10 mouse cellular contexts compared by ENCODE assay signal in genomic region chr5:37109280-37109849, GRCm38 (mm10). TPM values are rescaled to one million over a fixed set of nuclear protein-coding genes. Genes with fewer than 3 reads are reported as not detected.
DNase-seq lines count a peak whose midpoint lies in the region; TF ChIP-seq lines count a peak whose summit lies in the region.
"Had no signal": no experiment of that assay in that cellular context is flagged by ENCODE, and none has a peak within 500 bp of the region (broad histone marks: within the 10 kb centered on the region; RNA-seq: fewer than 3 reads in every experiment).

No protein-coding gene starts in this region.

- H3K79me2 ChIP-seq in MEL (ENCODE audit: control insufficient read depth, insufficient read depth, low read length, poor library complexity), result no peaks in the 10 kb centered on the region

- peak in 2 of 3 experiments; percentile 12 to 32; a peak in 3 of 6 replicates for TF ChIP-seq CTCF in MEL (IDR thresholded peaks at IDR 0.05 in 2 of 3, conservative IDR thresholded peaks at IDR 0.05 in 1 of 3; ENCODE audit: control insufficient read depth in 1 of 3, insufficient read depth in 1 of 3, low read depth in 2 of 3, low read length in 3 of 3, poor library complexity in 1 of 3, severe bottlenecking in 1 of 3)
- TF ChIP-seq CTCF in cerebellum, adult 2 months (IDR thresholded peaks at IDR 0.05; ENCODE audit: borderline replicate concordance, insufficient read depth, low read depth, low read length), result peak; percentile 78
- peak; percentile 87 for TF ChIP-seq CTCF in layer of hippocampus, adult 2 months (conservative IDR thresholded peaks at IDR 0.05)

- WGBS in cerebellum, adult 2 months, result 37% methylated on average over 6 of the region's 6 CpGs

- no peaks in the 10 kb centered on the region; the same call in 1 of the 2 replicates for H3K9me3 ChIP-seq in MEL (replicated peaks; ENCODE audit: insufficient read depth, low read length)
- H3K9me3 ChIP-seq: stomach, embryonic 15.5 days had no signal

- H3K9ac ChIP-seq in MEL (ENCODE audit: control insufficient read depth, low read depth, low read length, poor library complexity, severe bottlenecking), result no peak overlapping the region
- H3K9ac ChIP-seq: stomach, embryonic 15.5 days had no signal

- DNase-seq in A20 (ENCODE audit: low read depth, low spot score) (peak; percentile 90), MEL (ENCODE audit: low read depth, low spot score) (peak; percentile 4)
- DNase-seq in cerebellum, adult 2 months, result peak; percentile 67 to 79
- peak; percentile 68 to 82 for DNase-seq in frontal cortex, postnatal 10 days (ENCODE audit: low spot score in 2 of 2)
- peak; percentile 86 to 88 for DNase-seq in layer of hippocampus, adult 2 months (ENCODE audit: low spot score in 2 of 2)
- peak; percentile 46 for DNase-seq in lung, postnatal 25 days (ENCODE audit: low spot score)
- DNase-seq in right cerebral cortex, postnatal 25 days, result peak; percentile 81
- DNase-seq in urinary bladder, postnatal 4 days (ENCODE audit: low spot score in 2 of 2), result peak; percentile 33 to 72

- no peaks in the 10 kb centered on the region for H3K4me1 ChIP-seq in MEL (ENCODE audit: control insufficient read depth in 1 of 2, insufficient read depth in 2 of 2, low read length in 2 of 2)
- H3K4me1 ChIP-seq in cerebellum, adult 2 months (ENCODE audit: control insufficient read depth, insufficient read depth, low read length), result no peaks in the 10 kb centered on the region; the same call in 1 of the 2 replicates
- H3K4me1 ChIP-seq: stomach, embryonic 15.5 days had no signal

- TF ChIP-seq EP300 in MEL (IDR thresholded peaks at IDR 0.05; ENCODE audit: low read depth in 1 of 2, low read length in 2 of 2), result no peak

- H3K27me3 ChIP-seq in MEL (ENCODE audit: control insufficient read depth in 1 of 2, insufficient read depth in 2 of 2, low read length in 2 of 2), result no peaks in the 10 kb centered on the region
- no peaks in the 10 kb centered on the region for H3K27me3 ChIP-seq in cerebellum, adult 2 months (ENCODE audit: control insufficient read depth, insufficient read depth, low read length)
- H3K27me3 ChIP-seq: stomach, embryonic 15.5 days had no signal

- H3K36me3 ChIP-seq in MEL (ENCODE audit: control insufficient read depth in 1 of 2, insufficient read depth in 2 of 2, low read length in 2 of 2), result no peaks in the 10 kb centered on the region
- H3K36me3 ChIP-seq: stomach, embryonic 15.5 days had no signal

- TF ChIP-seq POLR2A in MEL (IDR thresholded peaks at IDR 0.05; ENCODE audit: control insufficient read depth in 1 of 2, insufficient read depth in 1 of 2, low read depth in 1 of 2, low read length in 2 of 2, poor library complexity in 1 of 2), result no peak
- no peak for TF ChIP-seq POLR2A in cerebellum, adult 2 months (IDR thresholded peaks at IDR 0.05; ENCODE audit: borderline replicate concordance, insufficient read depth, low read length)

- no peak overlapping the region for H3K27ac ChIP-seq in MEL (ENCODE audit: control insufficient read depth, low read depth, low read length)
- no peak overlapping the region for H3K27ac ChIP-seq in cerebellum, adult 2 months (ENCODE audit: insufficient read depth, low read length)
- H3K27ac ChIP-seq in layer of hippocampus, adult 2 months, result peak overlapping the region; percentile 37
- H3K27ac ChIP-seq: stomach, embryonic 15.5 days had no signal

- H3K4me3 ChIP-seq in MEL (ENCODE audit: control insufficient read depth in 1 of 2, insufficient read depth in 1 of 2, low read depth in 2 of 2, low read length in 2 of 2), result no peak overlapping the region
- no peak overlapping the region for H3K4me3 ChIP-seq in cerebellum, adult 2 months (replicated peaks; ENCODE audit: insufficient read depth, low read depth, low read length)
- no peak overlapping the region for H3K4me3 ChIP-seq in layer of hippocampus, adult 2 months
- H3K4me3 ChIP-seq: stomach, embryonic 15.5 days had no signal

- no peak for TF ChIP-seq RAD21 in MEL (IDR thresholded peaks at IDR 0.05; ENCODE audit: low read depth, low read length)

TF ChIP-seq in MEL, 35 proteins besides CTCF, POLR2A, EP300 and RAD21:
- TF ChIP-seq USF2 (IDR thresholded peaks at IDR 0.05; ENCODE audit: borderline replicate concordance in 1 of 2, insufficient read depth in 1 of 2, low read depth in 1 of 2, low read length in 2 of 2), result no peak
- no peak for TF ChIP-seq TBP (IDR thresholded peaks at IDR 0.05; ENCODE audit: low read depth, low read length)
- no peak for TF ChIP-seq UBTF (IDR thresholded peaks at IDR 0.05; ENCODE audit: borderline replicate concordance, insufficient read depth, low read depth, low read length)
- no peak for TF ChIP-seq MXI1 (IDR thresholded peaks at IDR 0.05; ENCODE audit: low read depth, low read length)
- TF ChIP-seq MEF2A (IDR thresholded peaks at IDR 0.05; ENCODE audit: extremely low read depth, insufficient replicate concordance, low read depth, low read length, poor library complexity, severe bottlenecking), result no peak
- TF ChIP-seq NRF1 (IDR thresholded peaks at IDR 0.05; ENCODE audit: insufficient read depth, low read depth, low read length, poor library complexity, severe bottlenecking), result no peak
- TF ChIP-seq ZKSCAN1 (IDR thresholded peaks at IDR 0.05; ENCODE audit: low read depth, low read length), result no peak
- no peak for TF ChIP-seq SMC3 (IDR thresholded peaks at IDR 0.05; ENCODE audit: low read depth, low read length)
- TF ChIP-seq CHD1 (IDR thresholded peaks at IDR 0.05; ENCODE audit: low read depth, low read length), result no peak
- TF ChIP-seq MYB (IDR thresholded peaks at IDR 0.05; ENCODE audit: low read depth, low read length), result no peak
- no peak for TF ChIP-seq JUND (IDR thresholded peaks at IDR 0.05; ENCODE audit: low read depth, low read length)
- no peak for TF ChIP-seq ELF1 (IDR thresholded peaks at IDR 0.05; ENCODE audit: low read depth, low read length)
- no peak for TF ChIP-seq E2F4 (IDR thresholded peaks at IDR 0.05; ENCODE audit: borderline replicate concordance, low read depth, low read length)
- TF ChIP-seq MAZ (IDR thresholded peaks at IDR 0.05; ENCODE audit: low read depth, low read length), result no peak

RNA-seq across cellular contexts. Expression of gene Gm1043, which starts 24.2 kb away (rescaled TPM):
- not detected in 2 replicates for total RNA-seq in MEL (2012; rRNA removed)
- polyA plus RNA-seq in MEL (2012; ENCODE audit: insufficient read depth in 1 of 2, insufficient read length in 2 of 2, low read depth in 1 of 2, low replicate concordance in 2 of 2, missing spikeins in 1 of 2), result not detected
- polyA plus RNA-seq in cerebellum, adult 2 months (2012; rRNA removed), result 5.9 and 6.0 TPM in 2 replicates
- total RNA-seq in layer of hippocampus, adult 2 months (2021), result 10 to 100 TPM; 31.8 to 33.1 TPM
- total RNA-seq: gastrocnemius, postnatal 4 days had no signal

Comparison
In these comparisons a context has a peak if more than half of its experiments do, and no peak if none do; other contexts are left out.
1. DNase-seq: peak in every context shown above with its lines; median percentile 90 in A20; 87 in layer of hippocampus, adult 2 months; 81 in right cerebral cortex, postnatal 25 days; 75 in frontal cortex, postnatal 10 days; 73 in cerebellum, adult 2 months; 52 in urinary bladder, postnatal 4 days; 46 in lung, postnatal 25 days; 4 in MEL.
2. CTCF ChIP-seq: peak in every context shown above with its lines; median percentile 87 in layer of hippocampus, adult 2 months; 78 in cerebellum, adult 2 months; 22 in MEL.
3. RNA of gene Gm1043, which starts 24.2 kb away (total RNA-seq): 31.8 to 33.1 TPM in layer of hippocampus, adult 2 months; not detected in MEL; every median in the first group is over 10 times any median in the second.